Mouse (Mus musculus) MEL (cell line): ENCODE measurements at regions not wholly inside any gene's neighbourhood (a gene's known extent, or its start where the extent isn't known, plus 50 kb on each side); places are given as distances from the start of the nearest gene placed in this dataset.

Source experiments
- DNase-seq: peaks from one replicate; pipeline ENCODE4 v3.0.0; 2011; ENCODE audit warnings: low read depth, low spot score
- H3K27ac ChIP-seq: 2 replicates; pipeline ENCODE4 v1.5.1; 2012; ENCODE audit warnings: low read depth, mild to moderate bottlenecking, control low read depth, low read length, moderate library complexity; ENCODE audit not compliant: control insufficient read depth
- H3K27me3 ChIP-seq, 2 experiments: fragments of 150-350 bp in 1 of 2; sonication (generic) in 1 of 2; 2 replicates each; pipeline ENCODE4 v1.6.1; 2012; ENCODE audit warnings: low read length in 2 of 2, mild to moderate bottlenecking in 2 of 2, improper control_type of control experiment in 1 of 2, moderate library complexity in 1 of 2; ENCODE audit not compliant: insufficient read depth in 2 of 2, control insufficient read depth in 1 of 2
- H3K36me3 ChIP-seq, 2 experiments: 2 replicates each; pipeline ENCODE4 v1.6.1; 2012 to 2014; ENCODE audit warnings: low read length in 2 of 2, improper control_type of control experiment in 1 of 2, inconsistent platforms in 1 of 2, mild to moderate bottlenecking in 1 of 2; ENCODE audit not compliant: insufficient read depth in 2 of 2, control insufficient read depth in 1 of 2
- H3K4me1 ChIP-seq, 2 experiments: fragments of 150-350 bp in 1 of 2; sonication (generic) in 1 of 2; 2 replicates each; pipeline ENCODE4 v1.6.1; 2012; ENCODE audit warnings: low read length in 2 of 2, improper control_type of control experiment in 1 of 2, mild to moderate bottlenecking in 1 of 2; ENCODE audit not compliant: insufficient read depth in 2 of 2, control insufficient read depth in 1 of 2
- H3K4me3 ChIP-seq, 2 experiments: fragments of 150-350 bp in 1 of 2; sonication (generic) in 1 of 2; 2 replicates each; pipeline ENCODE4 v1.5.1; 2012; ENCODE audit warnings: low read depth in 2 of 2, low read length in 2 of 2, mild to moderate bottlenecking in 2 of 2, moderate library complexity in 2 of 2, control low read depth in 1 of 2, improper control_type of control experiment in 1 of 2; ENCODE audit not compliant: control insufficient read depth in 1 of 2, insufficient read depth in 1 of 2
- H3K79me2 ChIP-seq: 2 replicates; pipeline ENCODE4 v1.6.1; 2012; ENCODE audit warnings: mild to moderate bottlenecking, low read length, moderate library complexity; ENCODE audit not compliant: control insufficient read depth, poor library complexity, insufficient read depth
- H3K9ac ChIP-seq: 2 replicates; pipeline ENCODE4 v1.6.1; 2012; ENCODE audit warnings: low read depth, mild to moderate bottlenecking, control low read depth, low read length, moderate library complexity; ENCODE audit not compliant: control insufficient read depth, poor library complexity, severe bottlenecking
- H3K9me3 ChIP-seq: fragments of 150-350 bp; sonication (generic); replicated peaks from 2 replicates; pipeline ENCODE4 v1.6.1; 2012; ENCODE audit warnings: mild to moderate bottlenecking, low read length, improper control_type of control experiment, moderate library complexity; ENCODE audit not compliant: insufficient read depth
- BHLHE40 ChIP-seq: IDR thresholded peaks from 2 replicates; pipeline ENCODE4 v1.6.1; 2012; ENCODE audit warnings: low read depth, mild to moderate bottlenecking, inconsistent platforms, low read length, improper control_type of control experiment, borderline replicate concordance
- CHD2 ChIP-seq: IDR thresholded peaks from 2 replicates; pipeline ENCODE4 v1.6.1; 2011; ENCODE audit warnings: low read length, improper control_type of control experiment
- E2F4 ChIP-seq: IDR thresholded peaks from 2 replicates; pipeline ENCODE4 v1.6.1; 2011; ENCODE audit warnings: low read depth, low read length, improper control_type of control experiment, borderline replicate concordance
- ELF1 ChIP-seq: IDR thresholded peaks from 2 replicates; pipeline ENCODE4 v1.6.1; 2014; ENCODE audit warnings: low read depth, mild to moderate bottlenecking, inconsistent platforms, low read length, improper control_type of control experiment, moderate library complexity
- HCFC1 ChIP-seq: IDR thresholded peaks from 2 replicates; pipeline ENCODE4 v1.6.1; 2012; ENCODE audit warnings: low read depth, mild to moderate bottlenecking, inconsistent platforms, low read length, improper control_type of control experiment, moderate library complexity
- JUND ChIP-seq: IDR thresholded peaks from 2 replicates; pipeline ENCODE4 v1.6.1; 2011; ENCODE audit warnings: low read depth, mild to moderate bottlenecking, improper control_type of control experiment, low read length
- KAT2A ChIP-seq: conservative IDR thresholded peaks from 2 replicates; pipeline ENCODE4 v1.6.1; 2012; ENCODE audit warnings: low read depth, low read length, improper control_type of control experiment, inconsistent platforms
- MAX ChIP-seq: IDR thresholded peaks from 2 replicates; pipeline ENCODE4 v1.6.1; 2011; ENCODE audit warnings: low read length, improper control_type of control experiment
- MAZ ChIP-seq: IDR thresholded peaks from 2 replicates; pipeline ENCODE4 v1.6.1; 2012; ENCODE audit warnings: low read depth, mild to moderate bottlenecking, inconsistent platforms, low read length, improper control_type of control experiment
- MYB ChIP-seq: IDR thresholded peaks from 2 replicates; pipeline ENCODE4 v1.6.1; 2011; ENCODE audit warnings: mild to moderate bottlenecking, low read depth, low read length, improper control_type of control experiment
- MYC ChIP-seq: IDR thresholded peaks from 2 replicates; pipeline ENCODE4 v1.6.1; 2011; ENCODE audit warnings: low read depth, mild to moderate bottlenecking, low read length, improper control_type of control experiment, moderate library complexity
- POLR2A ChIP-seq, 2 experiments: IDR thresholded peaks; 2 replicates each; pipeline ENCODE4 v1.6.1; 2011 to 2012; ENCODE audit warnings: low read length in 2 of 2, mild to moderate bottlenecking in 2 of 2, control low read depth in 1 of 2, improper control_type of control experiment in 1 of 2, low read depth in 1 of 2, moderate library complexity in 1 of 2; ENCODE audit not compliant: control insufficient read depth in 1 of 2, insufficient read depth in 1 of 2, poor library complexity in 1 of 2
- POLR2AphosphoS2 ChIP-seq: IDR thresholded peaks from 2 replicates; pipeline ENCODE4 v1.6.1; 2011; ENCODE audit warnings: low read length, improper control_type of control experiment
- SMC3 ChIP-seq: IDR thresholded peaks from 2 replicates; pipeline ENCODE4 v1.6.1; 2011; ENCODE audit warnings: low read depth, low read length, improper control_type of control experiment
- TCF12 ChIP-seq: IDR thresholded peaks from 2 replicates; pipeline ENCODE4 v1.6.1; 2014; ENCODE audit warnings: low read depth, mild to moderate bottlenecking, inconsistent platforms, low read length, improper control_type of control experiment, moderate library complexity
- USF2 ChIP-seq, 2 experiments: IDR thresholded peaks; 2 replicates each; pipeline ENCODE4 v1.6.1; 2011 to 2012; ENCODE audit warnings: improper control_type of control experiment in 2 of 2, low read length in 2 of 2, borderline replicate concordance in 1 of 2, inconsistent platforms in 1 of 2, low read depth in 1 of 2, mild to moderate bottlenecking in 1 of 2; ENCODE audit not compliant: insufficient read depth in 1 of 2
- ZKSCAN1 ChIP-seq: IDR thresholded peaks from 2 replicates; pipeline ENCODE4 v1.6.1; 2012; ENCODE audit warnings: low read depth, mild to moderate bottlenecking, inconsistent platforms, low read length, improper control_type of control experiment, moderate library complexity
- ZNF384 ChIP-seq: IDR thresholded peaks from 2 replicates; pipeline ENCODE4 v1.6.1; 2012; ENCODE audit warnings: low read depth, mild to moderate bottlenecking, inconsistent platforms, low read length, improper control_type of control experiment

DNA sequence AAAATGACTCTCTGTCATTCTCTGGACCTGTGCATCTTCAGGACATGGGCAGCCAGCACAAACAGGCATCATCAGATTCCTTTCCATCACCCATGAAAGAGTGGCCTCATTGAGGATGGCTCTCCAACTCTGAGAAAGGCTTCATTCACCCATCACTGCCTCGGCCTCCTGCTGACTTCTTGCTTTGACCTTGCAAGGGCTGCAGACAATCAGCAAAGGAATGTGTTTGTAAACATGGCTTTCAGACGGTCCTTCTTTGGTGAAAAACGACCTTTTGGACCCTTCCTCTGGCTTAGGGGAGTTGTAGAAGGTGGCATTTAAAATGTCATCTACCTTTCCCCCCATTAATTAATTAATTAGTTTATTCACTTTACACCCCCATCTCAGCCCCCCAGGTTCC is 134.3 kb downstream of the Moxd1 start:
- DNase-seq, result no peak
- Histone ChIP-seq H3K79me2 (no peaks in the 10 kb centered on the region), H3K4me3 (no peak overlapping the region), H3K4me1 (no peaks in the 10 kb centered on the region)
- no peak for TF ChIP-seq MYB
- TF ChIP-seq, all 39 proteins: peak for 0
- no peaks in the 10 kb centered on the region for H3K9me3 ChIP-seq
- H3K27ac ChIP-seq, result no peak overlapping the region
- H3K36me3 ChIP-seq, result no peaks in the 10 kb centered on the region
- no peaks in the 10 kb centered on the region; a peak in 2 of 4 replicates for H3K27me3 ChIP-seq
- no peak overlapping the region for H3K9ac ChIP-seq

DNA sequence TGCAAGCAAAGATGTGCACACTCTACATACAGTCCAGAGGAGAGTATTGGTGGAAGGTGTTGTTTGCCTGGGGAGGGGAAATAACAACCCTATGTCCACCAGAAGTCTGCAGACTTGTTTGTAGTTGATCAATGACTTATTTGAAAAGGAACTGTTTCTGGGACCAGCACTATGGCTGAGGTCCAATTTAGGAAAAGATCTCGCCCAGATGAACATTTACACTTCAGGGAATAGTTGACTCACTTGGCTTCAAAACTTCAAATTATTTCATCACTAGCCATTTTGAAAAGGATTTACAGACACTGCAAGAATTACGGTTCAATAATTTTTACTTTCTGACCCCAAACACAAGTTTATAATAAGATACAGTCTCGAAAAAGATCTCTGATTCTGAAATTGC is 138.1 kb downstream of the Moxd1 start:
- H3K79me2 ChIP-seq, result no peaks in the 10 kb centered on the region
- H3K9me3 ChIP-seq, result no peaks in the 10 kb centered on the region
- no peak overlapping the region for H3K9ac ChIP-seq
- H3K4me1 ChIP-seq, result no peaks in the 10 kb centered on the region
- no peak for DNase-seq
- TF ChIP-seq ZNF384, result no peak
- no peak for TF ChIP-seq ZKSCAN1
- no peak for TF ChIP-seq BHLHE40
- no peak for TF ChIP-seq CHD2
- TF ChIP-seq POLR2A (IDR thresholded peaks at IDR 0.05; ENCODE audit: control insufficient read depth in 1 of 2, insufficient read depth in 1 of 2, low read depth in 1 of 2, low read length in 2 of 2, poor library complexity in 1 of 2), result no peak
- TF ChIP-seq HCFC1, result no peak
- TF ChIP-seq E2F4, result no peak
- TF ChIP-seq MAZ, result no peak
- no peak for TF ChIP-seq KAT2A
- TF ChIP-seq MYB, result no peak
- no peak for TF ChIP-seq MYC
- TF ChIP-seq USF2 (IDR thresholded peaks at IDR 0.05; ENCODE audit: borderline replicate concordance in 1 of 2, insufficient read depth in 1 of 2, low read depth in 1 of 2, low read length in 2 of 2), result no peak
- TF ChIP-seq POLR2AphosphoS2, result no peak
- TF ChIP-seq, all 39 proteins: peak for 0
- Histone ChIP-seq H3K36me3 (no peaks in the 10 kb centered on the region), H3K27ac (no peak overlapping the region), H3K27me3 (no peaks in the 10 kb centered on the region; a peak in 2 of 4 replicates), H3K4me3 (no peak overlapping the region)

DNA sequence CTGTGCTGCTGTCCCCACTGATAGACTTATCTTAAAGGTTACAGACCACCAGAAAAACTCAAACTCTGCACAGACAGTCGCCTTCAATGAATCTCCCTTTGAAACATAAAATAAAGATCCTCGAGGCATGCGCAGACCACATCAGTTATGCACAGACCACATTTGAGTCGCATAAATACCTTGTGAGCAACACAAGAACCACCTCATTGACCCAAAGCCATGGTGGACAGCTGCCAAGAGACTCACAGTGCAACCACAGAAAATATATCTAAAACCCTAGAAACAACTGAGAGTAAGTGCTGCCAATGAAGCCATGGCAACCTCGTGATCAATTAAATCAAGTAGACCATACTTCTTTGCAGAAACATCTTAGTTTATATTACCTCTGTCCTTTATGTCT is 142.1 kb downstream of the Moxd1 start:
- Histone ChIP-seq H3K79me2 (no peaks in the 10 kb centered on the region), H3K9ac (no peak overlapping the region), H3K9me3 (no peaks in the 10 kb centered on the region), H3K4me1 (no peaks in the 10 kb centered on the region), H3K27ac (no peak overlapping the region), H3K36me3 (no peaks in the 10 kb centered on the region), H3K4me3 (no peak overlapping the region), H3K27me3 (no peaks in the 10 kb centered on the region; a peak in 2 of 4 replicates)
- DNase-seq, result no peak
- no peak for TF ChIP-seq TCF12
- TF ChIP-seq JUND, result no peak
- TF ChIP-seq MAX, result no peak
- TF ChIP-seq ELF1, result no peak
- TF ChIP-seq HCFC1, result no peak
- no peak for TF ChIP-seq SMC3
